Mouse (Mus musculus): ENCODE results near the gene Nbeal2. TPM values are rescaled to one million over a fixed set of nuclear protein-coding genes. Genes with fewer than 3 reads are reported as not detected.

Nbeal2 gene
- total RNA-seq, 1 experiment = 13.6 TPM

- no peak for DNase-seq (ENCODE audit: low read depth, low spot score)
- Histone ChIP-seq H3K27ac (ENCODE audit: insufficient read depth, low read depth, low read length, poor library complexity, severe bottlenecking) (no peak overlapping the region), H3K9ac (ENCODE audit: insufficient read depth, low read depth, low read length, poor library complexity, severe bottlenecking) (no peak overlapping the region), H3K9me3 (ENCODE audit: control insufficient read depth, insufficient read depth, low read depth, low read length) (no peaks in the 10 kb centered on the region), H3K36me3 (ENCODE audit: control insufficient read depth, insufficient read depth, low read length, poor library complexity, severe bottlenecking) (peaks cover 25% of the 10 kb centered on the region), H3K4me3 (ENCODE audit: insufficient read depth in 1 of 2, low read depth in 1 of 2, low read length in 2 of 2, poor library complexity in 1 of 2, severe bottlenecking in 1 of 2) (no peak overlapping the region), H3K4me1 (ENCODE audit: control insufficient read depth in 2 of 2, insufficient read depth in 2 of 2, low read length in 2 of 2, poor library complexity in 1 of 2) (peaks cover 0 to 13% of the 10 kb centered on the region in 2 experiments; a peak in 1 of 4 replicates)
- TF ChIP-seq MAFK (IDR thresholded peaks at IDR 0.05; ENCODE audit: insufficient read depth, low read depth, low read length) = no peak
- in situ Hi-C loops (cut with MboI; ENCODE audit: low sequenced_read_pairs in 2 of 2, unreplicated experiment in 2 of 2) = no loop called here
These were observed 31.2 kb downstream of the Nbeal2 start for GRCm38 (mm10) chr9:110622621-110623219.

DNA sequence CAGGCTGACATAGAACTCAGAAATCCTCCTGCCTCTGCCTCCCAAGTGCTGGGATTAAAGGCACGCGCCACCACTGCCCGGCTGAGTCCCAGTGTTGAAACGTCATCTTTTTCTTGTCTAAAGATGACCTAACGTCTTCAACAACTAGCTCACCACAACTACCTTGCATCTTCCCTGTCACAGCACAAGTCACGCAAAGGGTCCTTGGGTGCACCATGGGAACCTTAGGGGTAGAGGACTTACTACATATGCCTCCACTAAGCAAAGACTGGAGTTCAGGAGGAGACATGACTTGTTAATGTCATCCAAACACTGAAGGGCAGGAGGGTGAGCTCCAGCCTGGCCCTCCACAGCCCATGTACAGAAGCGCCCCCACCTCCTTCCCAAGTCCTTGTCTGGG is 33.3 kb downstream of the Nbeal2 start:
- H3K36me3 ChIP-seq (ENCODE audit: control insufficient read depth, insufficient read depth, low read length, poor library complexity, severe bottlenecking) = peaks cover 24% of the 10 kb centered on the region
- no peak overlapping the region for H3K4me3 ChIP-seq (ENCODE audit: insufficient read depth in 1 of 2, low read depth in 1 of 2, low read length in 2 of 2, poor library complexity in 1 of 2, severe bottlenecking in 1 of 2)
- no peaks in the 10 kb centered on the region for H3K9me3 ChIP-seq (ENCODE audit: control insufficient read depth, insufficient read depth, low read depth, low read length)
- DNase-seq (ENCODE audit: low read depth, low spot score) = no peak
- in situ Hi-C loops (cut with MboI; ENCODE audit: low sequenced_read_pairs in 2 of 2, unreplicated experiment in 2 of 2) = no loop called here
- no peak overlapping the region for H3K9ac ChIP-seq (ENCODE audit: insufficient read depth, low read depth, low read length, poor library complexity, severe bottlenecking)
- H3K4me1 ChIP-seq (ENCODE audit: control insufficient read depth in 2 of 2, insufficient read depth in 2 of 2, low read length in 2 of 2, poor library complexity in 1 of 2) = peaks cover 0 to 13% of the 10 kb centered on the region in 2 experiments; a peak in 2 of 4 replicates
- no peak overlapping the region for H3K27ac ChIP-seq (ENCODE audit: insufficient read depth, low read depth, low read length, poor library complexity, severe bottlenecking)
- no peak for TF ChIP-seq CHD2 (IDR thresholded peaks at IDR 0.05; ENCODE audit: low read depth, low read length)
- no peak for TF ChIP-seq HCFC1 (IDR thresholded peaks at IDR 0.05; ENCODE audit: borderline replicate concordance, insufficient read depth, low read length)
- no peak for TF ChIP-seq MAFK (IDR thresholded peaks at IDR 0.05; ENCODE audit: insufficient read depth, low read depth, low read length)
- TF ChIP-seq ZC3H11A (IDR thresholded peaks at IDR 0.05; ENCODE audit: borderline replicate concordance, low read depth, low read length) = no peak
- TF ChIP-seq ZNF384 (IDR thresholded peaks at IDR 0.05; ENCODE audit: low read depth, low read length) = no peak

DNA sequence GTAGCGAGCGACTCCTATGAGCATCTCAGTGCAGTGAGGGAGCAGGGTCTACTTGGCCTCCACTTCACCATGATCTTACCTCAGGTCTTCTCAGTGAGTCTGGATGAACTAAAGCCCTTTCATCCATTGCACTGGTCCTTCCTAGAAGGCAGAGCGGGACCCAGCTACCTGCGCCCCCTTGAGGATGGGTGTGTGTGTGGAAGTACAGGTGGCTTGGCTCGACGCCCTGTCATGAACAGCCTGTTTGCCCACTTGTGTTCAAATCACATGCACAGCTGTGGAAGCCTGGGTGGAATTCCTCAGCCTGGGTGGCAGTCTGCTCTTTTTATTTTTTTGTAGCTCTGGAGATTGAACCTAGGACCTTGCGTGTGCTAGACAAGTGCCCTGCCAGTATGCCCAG is 33.8 kb downstream of the Nbeal2 start:
- peaks cover 0 to 12% of the 10 kb centered on the region in 2 experiments; a peak in 2 of 4 replicates for H3K4me1 ChIP-seq (ENCODE audit: control insufficient read depth in 2 of 2, insufficient read depth in 2 of 2, low read length in 2 of 2, poor library complexity in 1 of 2)
- in situ Hi-C loops (cut with MboI; ENCODE audit: low sequenced_read_pairs in 2 of 2, unreplicated experiment in 2 of 2) = no loop called here
- DNase-seq (ENCODE audit: low read depth, low spot score) = no peak

GRCm38 (mm10) chr9:110617081-110617480 is 36.9 kb downstream of the Nbeal2 start:
- in situ Hi-C loops (cut with MboI; ENCODE audit: low sequenced_read_pairs in 2 of 2, unreplicated experiment in 2 of 2) = no loop called here
- no peaks in the 10 kb centered on the region for H3K9me3 ChIP-seq (ENCODE audit: control insufficient read depth, insufficient read depth, low read depth, low read length)
- 0 out of 4 replicates have a peak overlapping the region, but pooled peaks of 1 of the 2 experiments have one; percentile 25 for H3K4me3 ChIP-seq (ENCODE audit: insufficient read depth in 1 of 2, low read depth in 1 of 2, low read length in 2 of 2, poor library complexity in 1 of 2, severe bottlenecking in 1 of 2)
- peaks cover 0 to 8% of the 10 kb centered on the region in 2 experiments; a peak in 2 of 4 replicates for H3K4me1 ChIP-seq (ENCODE audit: control insufficient read depth in 2 of 2, insufficient read depth in 2 of 2, low read length in 2 of 2, poor library complexity in 1 of 2)
- no peak overlapping the region for H3K9ac ChIP-seq (ENCODE audit: insufficient read depth, low read depth, low read length, poor library complexity, severe bottlenecking)
- TF ChIP-seq ZC3H11A (IDR thresholded peaks at IDR 0.05; ENCODE audit: borderline replicate concordance, low read depth, low read length) = no peak
- TF ChIP-seq CHD2 (IDR thresholded peaks at IDR 0.05; ENCODE audit: low read depth, low read length) = no peak
- TF ChIP-seq HCFC1 (IDR thresholded peaks at IDR 0.05; ENCODE audit: borderline replicate concordance, insufficient read depth, low read length) = no peak
- no peak for TF ChIP-seq MAFK (IDR thresholded peaks at IDR 0.05; ENCODE audit: insufficient read depth, low read depth, low read length)
- TF ChIP-seq ZNF384 (IDR thresholded peaks at IDR 0.05; ENCODE audit: low read depth, low read length) = no peak
- H3K27ac ChIP-seq (ENCODE audit: insufficient read depth, low read depth, low read length, poor library complexity, severe bottlenecking) = peak overlapping the region; percentile 58; the same call in 1 of the 2 replicates
- peaks cover 26% of the 10 kb centered on the region for H3K36me3 ChIP-seq (ENCODE audit: control insufficient read depth, insufficient read depth, low read length, poor library complexity, severe bottlenecking)
- no peak for DNase-seq (ENCODE audit: low read depth, low spot score)

More for the DNA sequence above, 33.8 kb downstream of the Nbeal2 start:
- Histone ChIP-seq H3K9me3 (ENCODE audit: control insufficient read depth, insufficient read depth, low read depth, low read length) (no peaks in the 10 kb centered on the region), H3K9ac (ENCODE audit: insufficient read depth, low read depth, low read length, poor library complexity, severe bottlenecking) (no peak overlapping the region), H3K27ac (ENCODE audit: insufficient read depth, low read depth, low read length, poor library complexity, severe bottlenecking) (no peak overlapping the region), H3K36me3 (ENCODE audit: control insufficient read depth, insufficient read depth, low read length, poor library complexity, severe bottlenecking) (peaks cover 29% of the 10 kb centered on the region), H3K4me3 (ENCODE audit: insufficient read depth in 1 of 2, low read depth in 1 of 2, low read length in 2 of 2, poor library complexity in 1 of 2, severe bottlenecking in 1 of 2) (no peak overlapping the region)
- TF ChIP-seq HCFC1 (IDR thresholded peaks at IDR 0.05; ENCODE audit: borderline replicate concordance, insufficient read depth, low read length) (no peak), MAFK (IDR thresholded peaks at IDR 0.05; ENCODE audit: insufficient read depth, low read depth, low read length) (no peak), ZC3H11A (IDR thresholded peaks at IDR 0.05; ENCODE audit: borderline replicate concordance, low read depth, low read length) (no peak), ZNF384 (IDR thresholded peaks at IDR 0.05; ENCODE audit: low read depth, low read length) (no peak), CHD2 (IDR thresholded peaks at IDR 0.05; ENCODE audit: low read depth, low read length) (no peak)

All from ES-E14 (cell line).